8 mouse cellular contexts compared by ENCODE assay signal in the genomic region with DNA sequence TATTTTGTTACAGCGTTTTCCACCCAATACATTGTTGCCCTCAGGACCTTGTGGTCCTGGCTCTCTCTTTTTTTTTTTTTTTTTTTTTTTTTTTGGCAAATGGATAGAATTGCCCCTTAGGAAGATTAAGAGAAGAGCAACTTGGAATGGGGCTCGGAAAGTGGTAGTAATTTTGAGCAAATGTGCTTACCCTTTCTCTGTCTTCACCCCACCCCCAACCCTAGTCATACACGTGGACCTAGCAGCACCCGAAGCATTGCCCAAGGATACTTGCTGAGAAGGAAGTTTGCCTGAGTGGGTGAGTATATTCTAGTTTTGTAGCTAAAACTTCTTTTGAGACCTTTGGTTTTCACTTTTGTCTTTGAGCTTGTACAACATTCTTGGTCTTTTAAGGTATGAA. TPM values are rescaled to one million over a fixed set of nuclear protein-coding genes. Genes with fewer than 3 reads are reported as not detected.
DNase-seq lines count a peak whose midpoint lies in the region; ATAC-seq lines count a peak whose summit lies in the region.

No protein-coding gene starts in this region.

- H3K27ac ChIP-seq in kidney, embryonic 14.5 days (ENCODE audit: low read depth, low read length) = 0 out of 2 replicates have a peak overlapping the region, but pooled peaks have one; percentile 85
- H3K27ac ChIP-seq in hindbrain, embryonic 10.5 days = peak overlapping the region; percentile 100

- DNase-seq in kidney, postnatal 36 days = no peak
- peak; percentile 62 for DNase-seq in ZHBTc4 (ENCODE audit: low read depth, low spot score)
- no peak for DNase-seq in hindbrain, embryonic 10.5 days (ENCODE audit: low spot score)
- peak; percentile 6 for DNase-seq in lung, postnatal 10 days
- DNase-seq in urinary bladder, adult 2 months (ENCODE audit: low spot score) = no peak
- no peak for DNase-seq in cerebellum, adult 8-10 months
- no peak for DNase-seq in frontal cortex, adult 2 months (ENCODE audit: extremely low spot score in 1 of 2, low spot score in 1 of 2)

- 0% methylated on average over 4 of the region's 4 CpGs for WGBS in kidney, embryonic 14.5 days
- 0% methylated on average over 4 of the region's 4 CpGs for WGBS in hindbrain, embryonic 10.5 days

- peak overlapping the region; percentile 100 for H3K9ac ChIP-seq in kidney, embryonic 14.5 days (ENCODE audit: low read depth, low read length)

- H3K4me1 ChIP-seq in kidney, embryonic 14.5 days (ENCODE audit: control insufficient read depth, insufficient read depth, low read length) = peaks cover 10% of the 10 kb centered on the region
- H3K4me1 ChIP-seq in hindbrain, embryonic 10.5 days (replicated peaks) = peaks cover 22% of the 10 kb centered on the region

- H3K9me3 ChIP-seq in kidney, embryonic 14.5 days (ENCODE audit: control insufficient read depth, low read length) = no peaks in the 10 kb centered on the region
- H3K9me3 ChIP-seq in hindbrain, embryonic 10.5 days = no peaks in the 10 kb centered on the region

- ATAC-seq in kidney, embryonic 14.5 days (ENCODE audit: low FRiP score, low TSS enrichment) = no peak

- peak overlapping the region; percentile 90 for H3K4me3 ChIP-seq in kidney, embryonic 14.5 days (ENCODE audit: low read length)
- peak overlapping the region; percentile 91 for H3K4me3 ChIP-seq in hindbrain, embryonic 10.5 days

- H3K4me2 ChIP-seq in kidney, embryonic 14.5 days (replicated peaks; ENCODE audit: low read depth, low read length) = peak overlapping the region; percentile 61

- H3K36me3 ChIP-seq in kidney, embryonic 14.5 days (ENCODE audit: control insufficient read depth, insufficient read depth, low read length) = peaks cover 50% of the 10 kb centered on the region
- peaks cover 51% of the 10 kb centered on the region for H3K36me3 ChIP-seq in hindbrain, embryonic 10.5 days

- H3K27me3 ChIP-seq in kidney, embryonic 14.5 days (ENCODE audit: control insufficient read depth, insufficient read depth, low read length) = 0 out of 2 replicates have a peak, but pooled peaks cover 3% of the 10 kb centered on the region
- H3K27me3 ChIP-seq in hindbrain, embryonic 10.5 days (ENCODE audit: insufficient read depth, poor library complexity, severe bottlenecking) = peaks cover 9% of the 10 kb centered on the region; the same call in 1 of the 2 replicates

RNA-seq across cellular contexts. Expression of gene Gpc5, which starts 49.4 kb away (rescaled TPM):
- polyA plus RNA-seq in kidney, embryonic 14.5 days (2014; fragmentation: Nextera tagmentation; extraction: Ambion mirVana) = 3.7 and 7.6 TPM in 2 replicates
- polyA plus RNA-seq in hindbrain, embryonic 10.5 days (2016; fragmentation: Nextera tagmentation; extraction: Ambion mirVana) = 0.22 and 0.65 TPM in 2 replicates
- 0.01 TPM in 1 of 2 replicates, not detected in the other for polyA plus RNA-seq in urinary bladder, adult 2 months (2012; rRNA removed)
- 38.9 and 41.0 TPM in 2 replicates for polyA plus RNA-seq in frontal cortex, adult 2 months (2012; rRNA removed)

Comparison
In these comparisons a context has a peak if more than half of its experiments do, and no peak if none do; other contexts are left out.
1. DNase-seq: peak in ZHBTc4 (single experiment) and lung, postnatal 10 days (single experiment); none in kidney, postnatal 36 days (0 of 2), hindbrain, embryonic 10.5 days (single experiment), urinary bladder, adult 2 months (single experiment), cerebellum, adult 8-10 months (single experiment) and frontal cortex, adult 2 months (0 of 2).